Mouse (Mus musculus): ENCODE data around the gene Epha2. TPM values are rescaled to one million over a fixed set of nuclear protein-coding genes. Genes with fewer than 3 reads are reported as not detected.
A peak's percentile ranks its signal among the peaks of the same experiment; 100 is the strongest.

Epha2 gene
- polyA plus RNA-seq, 1 experiment from 2014 or later: 1.7 TPM

GRCm38 (mm10) chr4:141282623-141283022 lies 18.4 kb upstream of the Epha2 start:
- no peak overlapping the region for H3K27ac ChIP-seq (replicated peaks; ENCODE audit: low read depth, low read length)
- ATAC-seq (ENCODE audit: low FRiP score, low TSS enrichment): no peak
- no peaks in the 10 kb centered on the region for H3K9me3 ChIP-seq (ENCODE audit: control insufficient read depth, low read length)
- no peak overlapping the region for H3K9ac ChIP-seq (replicated peaks; ENCODE audit: low read length)
- no peak overlapping the region for H3K4me2 ChIP-seq (ENCODE audit: low read length)
- H3K27me3 ChIP-seq (ENCODE audit: control insufficient read depth, insufficient read depth, low read length): peaks cover 7% of the 10 kb centered on the region
- no peaks in the 10 kb centered on the region for H3K36me3 ChIP-seq (ENCODE audit: control insufficient read depth, insufficient read depth, low read length)
- H3K4me1 ChIP-seq (ENCODE audit: control insufficient read depth, insufficient read depth, low read length): peaks cover 20% of the 10 kb centered on the region; the same call in 1 of the 2 replicates
- 54% methylated on average over 5 of the region's 5 CpGs for WGBS
- no peak for DNase-seq
- H3K4me3 ChIP-seq (replicated peaks; ENCODE audit: low read depth, low read length): no peak overlapping the region

- Histone ChIP-seq H3K27me3 (ENCODE audit: control insufficient read depth, insufficient read depth, low read length) (peaks cover 7% of the 10 kb centered on the region), H3K27ac (replicated peaks; ENCODE audit: low read depth, low read length) (no peak overlapping the region), H3K9ac (replicated peaks; ENCODE audit: low read length) (no peak overlapping the region), H3K4me1 (ENCODE audit: control insufficient read depth, insufficient read depth, low read length) (peaks cover 25% of the 10 kb centered on the region; the same call in 1 of the 2 replicates), H3K4me3 (replicated peaks; ENCODE audit: low read depth, low read length) (no peak overlapping the region), H3K36me3 (ENCODE audit: control insufficient read depth, insufficient read depth, low read length) (no peaks in the 10 kb centered on the region), H3K9me3 (ENCODE audit: control insufficient read depth, low read length) (no peaks in the 10 kb centered on the region), H3K4me2 (ENCODE audit: low read length) (no peak overlapping the region)
- no peak for DNase-seq
- 55% methylated on average over 12 of the region's 12 CpGs for WGBS
- ATAC-seq (ENCODE audit: low FRiP score, low TSS enrichment): no peak
Observed at GRCm38 (mm10) chr4:141283176-141283878, 17.7 kb upstream of the Epha2 start.

DNA sequence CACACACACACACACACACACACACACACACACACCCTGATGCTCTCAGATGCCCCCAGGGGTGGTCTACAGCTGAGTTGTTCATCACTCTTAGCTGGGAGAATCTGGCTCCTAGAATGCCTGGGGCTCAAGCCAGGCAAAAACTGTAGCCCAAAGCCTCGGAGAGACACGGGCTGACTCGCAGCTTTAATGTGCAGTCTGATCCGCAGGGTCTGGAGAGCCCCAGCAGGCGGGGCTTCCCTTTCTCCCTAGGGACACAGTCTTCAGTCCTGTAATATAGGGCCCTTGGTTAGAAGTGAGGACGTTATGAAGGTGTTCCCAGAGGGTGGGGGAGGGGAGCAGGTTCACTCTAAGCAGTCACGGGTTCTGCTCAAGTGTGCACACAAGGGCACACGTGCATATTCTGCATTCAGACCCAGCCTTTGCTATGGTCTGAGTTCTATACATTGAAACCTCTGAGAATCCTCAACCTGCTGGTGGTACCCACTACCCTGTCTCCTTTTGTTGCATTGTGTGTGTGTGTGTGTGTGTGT lies 17.1 kb upstream of the Epha2 start:
- H3K4me3 ChIP-seq (replicated peaks; ENCODE audit: low read depth, low read length): no peak overlapping the region
- no peaks in the 10 kb centered on the region for H3K9me3 ChIP-seq (ENCODE audit: control insufficient read depth, low read length)
- DNase-seq (peak; percentile 62), ATAC-seq (ENCODE audit: low FRiP score, low TSS enrichment) (no peak)
- 13% methylated on average over 8 of the region's 8 CpGs for WGBS
- H3K27me3 ChIP-seq (ENCODE audit: control insufficient read depth, insufficient read depth, low read length): peaks cover 7% of the 10 kb centered on the region
- no peak overlapping the region for H3K27ac ChIP-seq (replicated peaks; ENCODE audit: low read depth, low read length)
- H3K4me1 ChIP-seq (ENCODE audit: control insufficient read depth, insufficient read depth, low read length): peaks cover 24% of the 10 kb centered on the region; the same call in 1 of the 2 replicates
- no peaks in the 10 kb centered on the region for H3K36me3 ChIP-seq (ENCODE audit: control insufficient read depth, insufficient read depth, low read length)
- no peak overlapping the region for H3K4me2 ChIP-seq (ENCODE audit: low read length)
- no peak overlapping the region for H3K9ac ChIP-seq (replicated peaks; ENCODE audit: low read length)

GRCm38 (mm10) chr4:141284486-141284885 lies 16.6 kb upstream of the Epha2 start:
- Histone ChIP-seq H3K4me3 (replicated peaks; ENCODE audit: low read depth, low read length) (no peak overlapping the region), H3K27ac (replicated peaks; ENCODE audit: low read depth, low read length) (no peak overlapping the region), H3K9ac (replicated peaks; ENCODE audit: low read length) (no peak overlapping the region), H3K36me3 (ENCODE audit: control insufficient read depth, insufficient read depth, low read length) (no peaks in the 10 kb centered on the region), H3K27me3 (ENCODE audit: control insufficient read depth, insufficient read depth, low read length) (peaks cover 7% of the 10 kb centered on the region), H3K4me1 (ENCODE audit: control insufficient read depth, insufficient read depth, low read length) (peaks cover 24% of the 10 kb centered on the region; the same call in 1 of the 2 replicates), H3K9me3 (ENCODE audit: control insufficient read depth, low read length) (no peaks in the 10 kb centered on the region), H3K4me2 (ENCODE audit: low read length) (no peak overlapping the region)
- WGBS: 78% methylated on average over 3 of the region's 3 CpGs
- no peak for DNase-seq
- ATAC-seq (ENCODE audit: low FRiP score, low TSS enrichment): no peak

GRCm38 (mm10) chr4:141285128-141285527 lies 15.9 kb upstream of the Epha2 start:
- H3K9ac ChIP-seq (replicated peaks; ENCODE audit: low read length): no peak overlapping the region
- DNase-seq (no peak), ATAC-seq (ENCODE audit: low FRiP score, low TSS enrichment) (no peak)
- H3K9me3 ChIP-seq (ENCODE audit: control insufficient read depth, low read length): no peaks in the 10 kb centered on the region
- peaks cover 24% of the 10 kb centered on the region; the same call in 1 of the 2 replicates for H3K4me1 ChIP-seq (ENCODE audit: control insufficient read depth, insufficient read depth, low read length)
- no peak overlapping the region for H3K27ac ChIP-seq (replicated peaks; ENCODE audit: low read depth, low read length)
- WGBS: 7% methylated on average over 8 of the region's 8 CpGs
- H3K4me2 ChIP-seq (ENCODE audit: low read length): no peak overlapping the region
- peaks cover 7% of the 10 kb centered on the region for H3K27me3 ChIP-seq (ENCODE audit: control insufficient read depth, insufficient read depth, low read length)
- H3K4me3 ChIP-seq (replicated peaks; ENCODE audit: low read depth, low read length): no peak overlapping the region
- no peaks in the 10 kb centered on the region for H3K36me3 ChIP-seq (ENCODE audit: control insufficient read depth, insufficient read depth, low read length)

- Histone ChIP-seq H3K9ac (replicated peaks; ENCODE audit: low read length) (no peak overlapping the region), H3K27ac (replicated peaks; ENCODE audit: low read depth, low read length) (no peak overlapping the region), H3K4me3 (replicated peaks; ENCODE audit: low read depth, low read length) (no peak overlapping the region), H3K4me1 (ENCODE audit: control insufficient read depth, insufficient read depth, low read length) (peaks cover 33% of the 10 kb centered on the region), H3K27me3 (ENCODE audit: control insufficient read depth, insufficient read depth, low read length) (peaks cover 7% of the 10 kb centered on the region), H3K9me3 (ENCODE audit: control insufficient read depth, low read length) (no peaks in the 10 kb centered on the region), H3K36me3 (ENCODE audit: control insufficient read depth, insufficient read depth, low read length) (no peaks in the 10 kb centered on the region), H3K4me2 (ENCODE audit: low read length) (no peak overlapping the region; the same call in 1 of the 2 replicates)
- ATAC-seq (ENCODE audit: low FRiP score, low TSS enrichment) (no peak), DNase-seq (no peak)
- WGBS: 13% methylated on average over 20 of the region's 20 CpGs
Observed at GRCm38 (mm10) chr4:141286860-141287517, 14.1 kb upstream of the Epha2 start.

GRCm38 (mm10) chr4:141287518-141288004 lies 13.5 kb upstream of the Epha2 start:
- Histone ChIP-seq H3K4me1 (ENCODE audit: control insufficient read depth, insufficient read depth, low read length) (peaks cover 35% of the 10 kb centered on the region), H3K27ac (replicated peaks; ENCODE audit: low read depth, low read length) (no peak overlapping the region), H3K4me3 (replicated peaks; ENCODE audit: low read depth, low read length) (no peak overlapping the region), H3K9ac (replicated peaks; ENCODE audit: low read length) (no peak overlapping the region), H3K4me2 (ENCODE audit: low read length) (no peak overlapping the region; the same call in 1 of the 2 replicates), H3K9me3 (ENCODE audit: control insufficient read depth, low read length) (no peaks in the 10 kb centered on the region), H3K36me3 (ENCODE audit: control insufficient read depth, insufficient read depth, low read length) (no peaks in the 10 kb centered on the region), H3K27me3 (ENCODE audit: control insufficient read depth, insufficient read depth, low read length) (peaks cover 7% of the 10 kb centered on the region)
- 19% methylated on average over 15 of the region's 15 CpGs for WGBS
- no peak for DNase-seq
- no peak for ATAC-seq (ENCODE audit: low FRiP score, low TSS enrichment)

DNA sequence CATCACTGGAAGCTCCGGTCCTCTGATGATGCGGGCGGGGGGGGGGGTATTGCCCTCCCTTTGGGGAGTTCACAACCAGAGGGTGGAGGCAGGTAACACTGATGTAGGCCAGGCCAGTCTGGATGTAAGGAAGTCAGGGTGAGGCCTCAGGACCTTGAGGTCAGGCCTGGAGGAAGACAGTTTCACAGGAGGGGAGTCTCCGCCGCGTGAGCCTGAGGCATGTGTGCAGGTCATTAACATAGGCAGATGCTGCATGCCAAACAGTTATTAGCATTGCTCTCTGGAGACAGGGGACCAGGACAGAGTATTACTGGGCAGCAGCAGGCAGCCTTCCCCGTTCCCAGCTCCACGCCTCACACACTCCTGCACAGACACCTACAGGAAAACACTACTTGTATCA lies 12.9 kb upstream of the Epha2 start:
- no peaks in the 10 kb centered on the region for H3K9me3 ChIP-seq (ENCODE audit: control insufficient read depth, low read length)
- H3K9ac ChIP-seq (replicated peaks; ENCODE audit: low read length): no peak overlapping the region
- 29% methylated on average over 8 of the region's 8 CpGs for WGBS
- peaks cover 7% of the 10 kb centered on the region for H3K27me3 ChIP-seq (ENCODE audit: control insufficient read depth, insufficient read depth, low read length)
- no peaks in the 10 kb centered on the region for H3K36me3 ChIP-seq (ENCODE audit: control insufficient read depth, insufficient read depth, low read length)
- 0 out of 2 replicates have a peak, but pooled peaks have one; percentile 15 for ATAC-seq (ENCODE audit: low FRiP score, low TSS enrichment)
- H3K4me1 ChIP-seq (ENCODE audit: control insufficient read depth, insufficient read depth, low read length): peaks cover 35% of the 10 kb centered on the region
- DNase-seq: peak; percentile 64
- H3K4me2 ChIP-seq (ENCODE audit: low read length): no peak overlapping the region
- no peak overlapping the region for H3K4me3 ChIP-seq (replicated peaks; ENCODE audit: low read depth, low read length)
- no peak overlapping the region for H3K27ac ChIP-seq (replicated peaks; ENCODE audit: low read depth, low read length)

Measured in midbrain, embryonic 14.5 days (tissue).